Comparison of ENCODE assay signal across 8 mouse cellular contexts in genomic region chrX:8175504-8176385, GRCm38 (mm10). TPM values are rescaled to one million over a fixed set of nuclear protein-coding genes. Genes with fewer than 3 reads are reported as not detected.
DNase-seq lines count a peak whose midpoint lies in the region; ATAC-seq and TF ChIP-seq lines count a peak whose summit lies in the region.

Gene Tbc1d25, minus strand, starts transcription at chrX:8176181.

- no peak within 1 kb of the TSS for H3K27ac ChIP-seq in forebrain, embryonic 14.5 days (ENCODE audit: low read depth, low read length)

- ATAC-seq in forebrain, embryonic 14.5 days = peak; percentile 97
- peak; percentile 89 for ATAC-seq in neutrophil, adult 5-6 weeks (ENCODE audit: extremely low read depth, insufficient number of reproducible peaks, low FRiP score, poor library complexity, severe bottlenecking)

- intact Hi-C loops in heart, postnatal 14 days (cut with DNase I) = no loop called here

- DNase-seq in ES-CJ7 (ENCODE audit: low read depth, low spot score) = peak; percentile 91
- DNase-seq in cerebellum, adult 11 months = peak; percentile 84
- peak; percentile 93 for DNase-seq in forebrain, embryonic 14.5 days (ENCODE audit: low spot score)
- peak; percentile 81 to 85 for DNase-seq in heart, postnatal 14 days
- DNase-seq in layer of hippocampus, adult 18-20 months (ENCODE audit: low spot score in 2 of 2) = peak; percentile 73 to 87
- peak; percentile 76 for DNase-seq in lung, adult 2 months
- DNase-seq in thymus, adult 18-20 months = peak; percentile 70 to 78

- peak within 1 kb of the TSS; percentile 53 for H3K4me3 ChIP-seq in forebrain, embryonic 14.5 days (ENCODE audit: low read depth, low read length)
- peak within 1 kb of the TSS; percentile 86 for H3K4me3 ChIP-seq in lung, adult 2 months (replicated peaks; ENCODE audit: extremely low read depth, low read depth, low read length)

- 22% methylated on average over 55 of the region's 56 CpGs for WGBS in forebrain, embryonic 14.5 days
- 21% methylated on average over 56 of the region's 56 CpGs for WGBS in lung, adult 2 months

- H3K4me1 ChIP-seq in forebrain, embryonic 14.5 days (ENCODE audit: control insufficient read depth, insufficient read depth, low read length) = no peaks in the 10 kb centered on the region
- H3K4me1 ChIP-seq in lung, adult 2 months (ENCODE audit: control insufficient read depth, insufficient read depth, low read length) = no peaks in the 10 kb centered on the region; the same call in 1 of the 2 replicates

- H3K4me2 ChIP-seq in forebrain, embryonic 14.5 days (ENCODE audit: low read length) = peak within 1 kb of the TSS; percentile 52

- TF ChIP-seq CTCF in lung, adult 2 months (IDR thresholded peaks at IDR 0.05; ENCODE audit: insufficient read depth, low read length) = no peak

- peaks cover 7% of the 10 kb centered on the region; the same call in 1 of the 2 replicates for H3K36me3 ChIP-seq in forebrain, embryonic 14.5 days (ENCODE audit: control insufficient read depth, insufficient read depth, low read length)

- H3K27me3 ChIP-seq in forebrain, embryonic 14.5 days (replicated peaks; ENCODE audit: control insufficient read depth, insufficient read depth, low read length) = no peaks in the 10 kb centered on the region

- peak; percentile 65; the same call in 1 of the 2 replicates for TF ChIP-seq POLR2A in lung, adult 2 months (IDR thresholded peaks at IDR 0.05; ENCODE audit: borderline replicate concordance, extremely low read depth, low read depth, low read length)

- H3K9me3 ChIP-seq in forebrain, embryonic 14.5 days (replicated peaks; ENCODE audit: control insufficient read depth, low read length) = no peaks in the 10 kb centered on the region

- peak within 1 kb of the TSS; percentile 55 for H3K9ac ChIP-seq in forebrain, embryonic 14.5 days (ENCODE audit: low read length)

RNA-seq across cellular contexts. Expression of gene Tbc1d25, which starts in this region (rescaled TPM):
- polyA plus RNA-seq in forebrain, embryonic 14.5 days (2014; fragmentation: Nextera tagmentation; extraction: Ambion mirVana) = 19.7 and 26.5 TPM in 2 replicates
- 1 to 10 TPM; 4.1 to 4.2 TPM for total RNA-seq in heart, postnatal 14 days (2021)
- 10 to 100 TPM; 13.2 to 13.4 TPM for total RNA-seq in layer of hippocampus, adult 18-20 months (2021)
- polyA plus RNA-seq in lung, adult 2 months (2012; rRNA removed) = 16.6 and 21.0 TPM in 2 replicates
- 12.0 and 12.8 TPM in 2 replicates for total RNA-seq in neutrophil, adult 5-6 weeks (2017)
